ENCODE assay signal across 17 mouse cellular contexts in genomic region chr7:68686396-68687139, GRCm38 (mm10).
A peak's percentile ranks its signal among the peaks of the same experiment; 100 is the strongest.
DNase-seq lines count a peak whose midpoint lies in the region; ATAC-seq and TF ChIP-seq lines count a peak whose summit lies in the region.
"Had no signal": no experiment of that assay in that cellular context is flagged by ENCODE, and none has a peak within 500 bp of the region (broad histone marks: within the 10 kb centered on the region; RNA-seq: fewer than 3 reads in every experiment).

No protein-coding gene starts in this region.

- TF ChIP-seq CTCF in midbrain, postnatal 0 days (IDR thresholded peaks at IDR 0.05), result no peak

- no peak overlapping the region for H3K4me3 ChIP-seq in forebrain, embryonic 12.5 days (replicated peaks)
- H3K4me3 ChIP-seq in forebrain, embryonic 10.5 days, result no peak overlapping the region
- H3K4me3 ChIP-seq in kidney, embryonic 16.5 days (ENCODE audit: low read length), result no peak overlapping the region
- H3K4me3 ChIP-seq in brown adipose tissue, adult 24 weeks (ENCODE audit: insufficient read depth, low read depth, low read length), result no peak overlapping the region
- H3K4me3 ChIP-seq in midbrain, postnatal 0 days (ENCODE audit: low read depth, low read length), result no peak overlapping the region
- H3K4me3 ChIP-seq: megakaryocyte, embryonic 14.5 days; myocyte; stomach, embryonic 15.5 days had no signal

- H3K4me1 ChIP-seq in forebrain, embryonic 12.5 days, result peaks cover 8% of the 10 kb centered on the region; the same call in 1 of the 2 replicates
- H3K4me1 ChIP-seq in forebrain, embryonic 10.5 days, result peaks cover 24% of the 10 kb centered on the region
- peaks cover 18% of the 10 kb centered on the region for H3K4me1 ChIP-seq in kidney, embryonic 16.5 days (ENCODE audit: insufficient read depth, low read length)
- peaks cover 3% of the 10 kb centered on the region; the same call in 1 of the 2 replicates for H3K4me1 ChIP-seq in brown adipose tissue, adult 24 weeks (ENCODE audit: control insufficient read depth, insufficient read depth, insufficient read length, low read length)
- 0 out of 2 replicates have a peak, but pooled peaks cover 2% of the 10 kb centered on the region for H3K4me1 ChIP-seq in midbrain, postnatal 0 days (ENCODE audit: insufficient read depth, low read length)
- H3K4me1 ChIP-seq: megakaryocyte, embryonic 14.5 days had no signal

- no peak overlapping the region for H3K4me2 ChIP-seq in forebrain, embryonic 12.5 days
- H3K4me2 ChIP-seq in kidney, embryonic 16.5 days (replicated peaks; ENCODE audit: low read depth, low read length), result no peak overlapping the region
- H3K4me2 ChIP-seq in midbrain, postnatal 0 days (ENCODE audit: low read depth, low read length, poor library complexity, severe bottlenecking), result no peak overlapping the region
- H3K4me2 ChIP-seq: stomach, embryonic 15.5 days had no signal

- 56% methylated on average over 6 of the region's 6 CpGs for WGBS in forebrain, embryonic 12.5 days
- WGBS in forebrain, embryonic 10.5 days, result 72% methylated on average over 6 of the region's 6 CpGs
- WGBS in kidney, embryonic 16.5 days, result 67% methylated on average over 6 of the region's 6 CpGs
- 46% methylated on average over 6 of the region's 6 CpGs for WGBS in midbrain, postnatal 0 days

- no peak for DNase-seq in forebrain, embryonic 10.5 days (ENCODE audit: extremely low spot score, low spot score)
- DNase-seq in kidney, adult 9 months, result no peak
- DNase-seq in midbrain, postnatal 0 days (ENCODE audit: low spot score), result peak; percentile 59
- no peak for DNase-seq in left cerebral cortex, postnatal 36 days (ENCODE audit: low spot score in 2 of 2)
- no peak for DNase-seq in cerebellum, adult 11 months
- DNase-seq: layer of hippocampus, postnatal 36 days; liver; right cerebral cortex, postnatal 14 days; thymus, postnatal 14 days had no signal

- intact Hi-C loops in left cerebral cortex, postnatal 36 days (cut with DNase I), result no loop called here

- H3K27me3 ChIP-seq in forebrain, embryonic 12.5 days, result no peaks in the 10 kb centered on the region
- H3K27me3 ChIP-seq in forebrain, embryonic 10.5 days (ENCODE audit: poor library complexity, severe bottlenecking), result no peaks in the 10 kb centered on the region
- no peaks in the 10 kb centered on the region for H3K27me3 ChIP-seq in kidney, embryonic 16.5 days (ENCODE audit: insufficient read depth, low read length)
- no peaks in the 10 kb centered on the region for H3K27me3 ChIP-seq in midbrain, postnatal 0 days (ENCODE audit: insufficient read depth, low read length)
- H3K27me3 ChIP-seq: megakaryocyte, embryonic 14.5 days; stomach, embryonic 15.5 days had no signal

- H3K36me3 ChIP-seq in forebrain, embryonic 12.5 days (replicated peaks), result no peaks in the 10 kb centered on the region
- H3K36me3 ChIP-seq in forebrain, embryonic 10.5 days (replicated peaks), result no peaks in the 10 kb centered on the region
- no peaks in the 10 kb centered on the region for H3K36me3 ChIP-seq in kidney, embryonic 16.5 days (ENCODE audit: insufficient read depth, low read length)
- H3K36me3 ChIP-seq in midbrain, postnatal 0 days (ENCODE audit: insufficient read depth, low read length), result no peaks in the 10 kb centered on the region
- H3K36me3 ChIP-seq: stomach, embryonic 15.5 days had no signal

- no peak overlapping the region for H3K27ac ChIP-seq in forebrain, embryonic 12.5 days
- H3K27ac ChIP-seq in forebrain, embryonic 10.5 days, result no peak overlapping the region
- H3K27ac ChIP-seq in kidney, embryonic 16.5 days (ENCODE audit: low read length), result peak overlapping the region; percentile 63; the same call in 1 of the 2 replicates
- H3K27ac ChIP-seq in brown adipose tissue, adult 24 weeks (replicated peaks; ENCODE audit: low read depth, low read length), result peak overlapping the region; percentile 82
- no peak overlapping the region for H3K27ac ChIP-seq in midbrain, postnatal 0 days (ENCODE audit: low read depth, low read length)
- H3K27ac ChIP-seq: stomach, embryonic 15.5 days had no signal

- ATAC-seq in forebrain, embryonic 12.5 days (ENCODE audit: low FRiP score), result peak; percentile 44; the same call in 1 of the 2 replicates
- no peak for ATAC-seq in kidney, embryonic 16.5 days (ENCODE audit: low FRiP score, low TSS enrichment)
- ATAC-seq in midbrain, postnatal 0 days (ENCODE audit: low FRiP score), result no peak
- ATAC-seq: forebrain, embryonic 16.5 days; inflammation-experienced regulatory T-cells, adult 6 months had no signal

- H3K9me3 ChIP-seq in forebrain, embryonic 12.5 days, result 0 out of 2 replicates have a peak, but pooled peaks cover 4% of the 10 kb centered on the region
- H3K9me3 ChIP-seq in forebrain, embryonic 10.5 days, result peaks cover 6% of the 10 kb centered on the region; the same call in 1 of the 2 replicates
- peaks cover 3% of the 10 kb centered on the region; the same call in 1 of the 2 replicates for H3K9me3 ChIP-seq in kidney, embryonic 16.5 days (ENCODE audit: low read length)
- H3K9me3 ChIP-seq in midbrain, postnatal 0 days (ENCODE audit: low read length), result no peaks in the 10 kb centered on the region
- H3K9me3 ChIP-seq: stomach, embryonic 15.5 days had no signal

- no peak overlapping the region for H3K9ac ChIP-seq in forebrain, embryonic 12.5 days
- H3K9ac ChIP-seq in kidney, embryonic 16.5 days (replicated peaks; ENCODE audit: low read length), result no peak overlapping the region
- H3K9ac ChIP-seq in midbrain, postnatal 0 days (replicated peaks; ENCODE audit: low read length, poor library complexity, severe bottlenecking), result no peak overlapping the region
- H3K9ac ChIP-seq: stomach, embryonic 15.5 days had no signal

Comparison
In these comparisons a context has a peak if more than half of its experiments do, and no peak if none do; other contexts are left out.
1. H3K27ac ChIP-seq: peak in kidney, embryonic 16.5 days (single experiment) and brown adipose tissue, adult 24 weeks (single experiment); none in forebrain, embryonic 12.5 days (single experiment), forebrain, embryonic 10.5 days (single experiment) and midbrain, postnatal 0 days (single experiment).